Mouse (Mus musculus): Measurements from ENCODE around the gene Kcnh1. TPM values are rescaled to one million over a fixed set of nuclear protein-coding genes. Genes with fewer than 3 reads are reported as not detected.

The Kcnh1 gene
- 10 to 100 TPM; 37.4 to 39.1 TPM for total RNA-seq (2021)

GRCm38 (mm10) chr1:192190508-192191321 is at the start of gene Kcnh1:
Gene Kcnh1, plus strand, starts transcription at chr1:192190774.
- DNase-seq, result peak; percentile 92 to 95

DNA sequence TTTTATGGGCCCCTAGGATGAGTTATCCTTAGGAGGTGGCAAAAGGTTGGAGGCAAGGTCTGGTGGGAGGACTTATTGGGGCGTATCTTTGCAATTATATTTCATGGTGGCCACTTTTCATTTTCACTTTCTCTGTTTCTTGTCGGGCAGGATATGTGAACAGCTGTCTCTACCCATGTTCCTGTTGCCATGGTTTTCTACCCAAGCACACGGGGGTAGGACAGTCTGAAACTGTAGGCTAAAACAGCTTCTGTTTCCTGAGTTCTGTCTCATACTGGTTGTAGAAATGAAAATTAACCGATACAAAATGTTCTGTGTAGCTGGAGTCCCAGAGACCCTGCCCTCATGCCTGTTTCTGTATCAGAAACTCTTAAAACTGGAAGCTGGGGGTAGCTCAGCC is 39.4 kb upstream of the Kcnh1 start:
- DNase-seq, result no peak

- DNase-seq, result no peak
Measured at GRCm38 (mm10) chr1:192171477-192171876, 19.1 kb upstream of the Kcnh1 start.

DNA sequence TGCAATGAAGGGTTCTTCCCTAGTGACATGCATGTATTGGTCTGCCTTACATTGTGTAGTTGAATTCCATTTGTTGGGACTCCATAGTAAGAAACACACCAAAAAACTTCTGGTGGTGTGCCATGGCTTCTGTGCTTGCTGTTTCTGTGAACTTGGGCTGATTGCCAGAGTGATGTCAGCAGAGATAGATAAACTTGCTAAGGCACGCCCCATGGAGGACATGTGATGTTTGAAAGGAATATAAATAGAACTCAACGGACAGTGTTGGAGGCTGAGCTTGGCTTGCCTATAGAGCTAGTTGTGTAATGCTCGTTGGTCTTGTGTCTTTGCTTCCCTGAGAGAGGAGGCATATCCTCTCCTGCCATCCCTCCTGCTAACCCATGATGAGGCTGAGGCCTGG is 10.7 kb upstream of the Kcnh1 start:
- no peak for DNase-seq

DNA sequence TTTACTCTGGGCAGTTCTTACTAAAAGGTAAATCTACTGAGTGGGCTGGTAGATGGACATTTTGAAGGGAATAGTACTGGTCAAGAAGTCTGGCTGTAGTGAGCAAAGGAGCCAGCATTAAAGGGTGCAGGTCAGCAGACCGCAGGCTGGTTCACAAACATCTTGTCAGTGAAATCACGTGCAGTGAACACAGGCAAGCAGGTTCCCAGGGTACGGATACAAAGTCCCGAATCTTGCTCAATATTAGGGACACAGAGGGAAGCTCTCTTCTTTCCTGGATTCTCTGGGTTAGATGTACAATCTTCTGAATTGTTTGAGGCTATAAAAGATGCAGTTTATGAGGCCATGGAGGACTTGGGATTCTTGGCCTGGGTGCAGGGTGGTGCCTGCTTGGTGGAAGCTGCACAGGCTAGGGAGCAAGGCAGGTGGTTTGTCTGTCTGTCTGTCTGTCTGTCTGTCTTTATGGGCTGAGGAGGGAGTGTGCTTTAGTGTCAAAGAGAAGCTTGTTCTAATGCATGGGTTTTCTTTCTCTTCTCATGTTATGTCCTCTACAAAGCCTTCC is 8.8 kb upstream of the Kcnh1 start:
- no peak for DNase-seq

DNA sequence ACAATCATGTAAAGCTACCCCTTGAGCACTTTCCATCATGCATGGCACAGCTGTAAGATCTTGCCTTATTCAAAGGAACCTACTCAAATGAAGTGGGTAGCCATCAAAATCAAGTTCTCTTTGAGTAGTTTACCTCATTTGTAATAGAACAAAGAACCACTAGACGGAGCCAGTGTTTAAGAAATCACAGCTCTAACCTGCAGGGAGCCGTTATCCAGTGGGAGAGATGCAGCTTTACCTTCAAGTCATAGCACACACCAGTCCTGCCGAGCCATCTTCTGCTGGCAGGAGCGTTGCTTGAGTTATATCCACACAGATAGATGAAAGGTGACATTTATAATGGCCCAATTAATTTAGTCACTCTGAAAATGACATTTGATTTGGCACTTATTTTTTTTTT is 1.5 kb upstream of the Kcnh1 start:
- DNase-seq, result no peak

GRCm38 (mm10) chr1:192189771-192190170 is 803 bp upstream of the Kcnh1 start:
- no peak for DNase-seq

GRCm38 (mm10) chr1:192191322-192191639 is 707 bp downstream of the Kcnh1 start:
- peak; percentile 20 to 45 for DNase-seq

GRCm38 (mm10) chr1:192191859-192192258 is 1.3 kb downstream of the Kcnh1 start:
- no peak for DNase-seq

- DNase-seq, result no peak
Measured at GRCm38 (mm10) chr1:192192710-192193109, 2.1 kb downstream of the Kcnh1 start.

DNA sequence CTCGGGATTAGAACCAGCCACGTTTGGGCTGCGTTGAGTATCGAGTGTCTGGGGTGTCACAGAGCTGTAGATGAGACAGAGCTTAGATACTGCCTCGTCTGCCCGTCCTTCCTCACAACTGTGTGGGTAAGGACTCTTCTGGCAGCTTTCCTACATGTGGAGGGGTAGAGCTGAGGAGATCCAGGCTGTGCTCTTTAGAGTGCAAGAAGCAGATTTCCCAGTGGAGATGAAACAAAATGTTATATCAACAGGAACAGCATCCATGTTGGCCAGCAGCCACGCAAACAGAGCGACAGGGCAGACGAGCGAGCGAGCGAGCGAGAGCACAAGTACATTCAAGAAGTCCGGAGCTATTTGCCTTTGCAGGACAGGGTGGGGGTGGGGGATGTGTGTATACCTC is 3.1 kb downstream of the Kcnh1 start:
- peak in 1 of 2 experiments; percentile 22 for DNase-seq

DNA sequence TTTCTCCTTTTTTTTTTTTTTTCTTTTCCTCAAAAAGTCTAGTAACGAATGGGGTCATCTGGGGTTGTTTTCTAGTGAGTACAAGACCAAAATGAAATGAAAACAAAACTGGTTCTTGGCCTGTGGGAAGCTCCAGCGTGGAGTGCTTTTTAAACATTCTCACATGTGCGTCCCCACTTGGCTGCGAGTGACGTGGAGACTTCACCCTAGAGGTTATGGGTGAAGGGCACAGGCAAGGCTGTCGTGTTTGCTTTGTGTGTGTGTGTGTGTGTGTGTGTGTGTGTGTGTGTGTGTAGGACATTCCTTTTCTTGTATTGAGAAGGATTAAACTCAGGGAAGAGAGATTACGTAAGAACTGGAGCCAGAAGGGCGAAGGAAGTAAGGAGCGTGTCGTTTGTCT is 6.9 kb downstream of the Kcnh1 start:
- no peak for DNase-seq

GRCm38 (mm10) chr1:192202936-192203335 is 12.4 kb downstream of the Kcnh1 start:
- DNase-seq, result no peak

- DNase-seq, result no peak
Measured at GRCm38 (mm10) chr1:192207956-192208355, 17.4 kb downstream of the Kcnh1 start.

- no peak for DNase-seq
Measured at GRCm38 (mm10) chr1:192212448-192212847, 21.9 kb downstream of the Kcnh1 start.

- DNase-seq, result no peak
Measured at GRCm38 (mm10) chr1:192214666-192215065, 24.1 kb downstream of the Kcnh1 start.

DNA sequence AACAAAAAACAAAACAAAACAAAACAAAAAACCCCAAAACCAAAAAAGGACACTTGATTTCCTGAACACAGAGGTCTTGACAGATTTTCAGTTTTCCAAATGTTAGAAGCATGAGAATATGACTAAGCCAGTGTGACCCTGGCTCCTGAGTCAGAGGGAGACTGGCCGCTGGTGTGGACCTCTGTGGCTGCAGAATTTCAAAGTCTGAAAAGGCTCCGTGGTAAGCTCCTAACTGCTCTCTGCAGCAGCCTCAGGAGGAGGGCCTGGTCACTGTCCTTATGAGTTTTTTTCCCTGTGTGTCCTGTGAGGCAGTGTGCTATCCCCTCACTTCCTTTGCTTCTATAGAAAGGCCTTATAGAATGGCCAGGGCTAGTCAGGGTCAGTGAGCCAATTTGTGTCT is 29.6 kb downstream of the Kcnh1 start:
- no peak for DNase-seq

DNA sequence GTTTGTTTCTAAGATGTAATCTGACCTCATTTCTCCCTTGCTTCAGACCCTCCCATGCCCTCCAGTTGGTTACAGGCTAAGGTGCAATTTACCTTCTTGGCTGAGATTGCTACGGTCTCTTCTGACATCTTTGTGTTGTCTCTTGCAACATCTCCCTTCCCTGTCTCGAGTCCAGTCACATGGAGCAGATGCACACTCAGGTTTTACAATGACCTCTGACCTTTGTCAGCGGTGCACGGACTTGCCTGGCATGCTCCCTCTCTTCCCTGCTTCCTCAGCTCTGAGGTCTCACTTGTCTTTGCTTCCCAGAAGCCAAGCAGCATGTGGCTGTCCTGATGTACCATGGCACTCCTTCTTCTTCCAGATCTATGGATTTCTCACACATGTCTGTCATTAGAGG is 33.6 kb downstream of the Kcnh1 start:
- no peak for DNase-seq

GRCm38 (mm10) chr1:192232696-192233095 is 42.1 kb downstream of the Kcnh1 start:
- DNase-seq, result no peak

DNA sequence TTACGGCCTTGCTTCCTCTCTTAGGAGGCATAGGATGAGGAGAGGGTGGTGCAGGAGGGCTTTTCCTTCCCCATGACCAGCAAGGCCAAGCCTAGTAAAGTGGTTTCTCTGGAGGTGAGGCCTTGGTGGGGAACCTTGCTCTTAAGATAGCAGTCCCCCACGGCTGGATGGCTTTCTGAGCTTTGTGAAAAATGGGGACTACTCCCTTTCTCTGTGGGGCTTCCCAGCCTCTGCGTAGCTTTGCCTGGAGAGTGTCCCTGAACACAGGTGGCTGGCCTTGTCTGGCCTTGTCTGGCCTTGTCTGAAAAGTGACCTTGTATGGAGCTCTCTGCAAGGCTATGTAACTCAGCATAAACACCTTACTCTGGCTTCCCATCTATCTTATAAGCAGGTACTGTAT is 56.3 kb downstream of the Kcnh1 start:
- DNase-seq, result no peak

GRCm38 (mm10) chr1:192259146-192259545 is 68.6 kb downstream of the Kcnh1 start:
- no peak for DNase-seq

- DNase-seq, result no peak
Measured at GRCm38 (mm10) chr1:192259616-192260015, 69.0 kb downstream of the Kcnh1 start.

GRCm38 (mm10) chr1:192265704-192266103 is 75.1 kb downstream of the Kcnh1 start:
- no peak for DNase-seq

- peak in 1 of 2 experiments; percentile 55 for DNase-seq
Measured at GRCm38 (mm10) chr1:192266956-192267355, 76.4 kb downstream of the Kcnh1 start.
